Comparison of ENCODE assay signal across 9 mouse cellular contexts in genomic region chr10:120857531-120858001, GRCm38 (mm10). TPM values are rescaled to one million over a fixed set of nuclear protein-coding genes. Genes with fewer than 3 reads are reported as not detected.
DNase-seq lines count a peak whose midpoint lies in the region; ATAC-seq and TF ChIP-seq lines count a peak whose summit lies in the region.
"Had no signal": no experiment of that assay in that cellular context is flagged by ENCODE, and none has a peak within 500 bp of the region (broad histone marks: within the 10 kb centered on the region; RNA-seq: fewer than 3 reads in every experiment).

No protein-coding gene starts in this region.

- H3K9me3 ChIP-seq in heart, embryonic 10.5 days: no peaks in the 10 kb centered on the region
- H3K9me3 ChIP-seq in kidney, postnatal 0 days (replicated peaks; ENCODE audit: low read length): no peaks in the 10 kb centered on the region
- H3K9me3 ChIP-seq in stomach, embryonic 15.5 days: no peaks in the 10 kb centered on the region

- peak overlapping the region; percentile 82 for H3K27ac ChIP-seq in heart, embryonic 10.5 days
- H3K27ac ChIP-seq in kidney, postnatal 0 days: no peak overlapping the region
- H3K27ac ChIP-seq in stomach, embryonic 15.5 days: no peak overlapping the region

- ATAC-seq in kidney, postnatal 0 days (replicated peaks; ENCODE audit: low FRiP score, low read depth): peak; percentile 76
- peak; percentile 72 for ATAC-seq in stomach, embryonic 15.5 days (ENCODE audit: insufficient read depth, low FRiP score, low read depth)

- H3K27me3 ChIP-seq in heart, embryonic 10.5 days (ENCODE audit: insufficient read depth, poor library complexity, severe bottlenecking): no peaks in the 10 kb centered on the region
- H3K27me3 ChIP-seq in kidney, postnatal 0 days (ENCODE audit: insufficient read depth, low read length): no peaks in the 10 kb centered on the region
- H3K27me3 ChIP-seq in stomach, embryonic 15.5 days (replicated peaks): no peaks in the 10 kb centered on the region

- peak overlapping the region; percentile 38; the same call in 1 of the 2 replicates for H3K4me3 ChIP-seq in heart, embryonic 10.5 days
- H3K4me3 ChIP-seq in kidney, postnatal 0 days (replicated peaks; ENCODE audit: low read depth, low read length): 0 out of 2 replicates have a peak overlapping the region, but pooled peaks have one; percentile 1
- no peak overlapping the region for H3K4me3 ChIP-seq in stomach, embryonic 15.5 days (replicated peaks)
- H3K4me3 ChIP-seq: myocyte had no signal

- peak overlapping the region; percentile 39 for H3K4me2 ChIP-seq in kidney, postnatal 0 days (ENCODE audit: low read length)
- peak overlapping the region; percentile 24; the same call in 1 of the 2 replicates for H3K4me2 ChIP-seq in stomach, embryonic 15.5 days

- DNase-seq in gastrocnemius, postnatal 10 days: peak; percentile 31
- DNase-seq in gastrocnemius, postnatal 36 days: no peak
- DNase-seq in adrenal gland, postnatal 36 days: peak; percentile 47 to 60
- DNase-seq in heart, embryonic 10.5 days (ENCODE audit: low spot score): no peak
- DNase-seq in kidney, postnatal 0 days (ENCODE audit: low spot score): peak; percentile 87
- peak; percentile 64 for DNase-seq in lung, postnatal 36 days
- no peak for DNase-seq in layer of hippocampus, adult 18-20 months (ENCODE audit: low spot score in 2 of 2)

- peak; percentile 73 for TF ChIP-seq CTCF in kidney, postnatal 0 days (IDR thresholded peaks at IDR 0.05; ENCODE audit: low read depth)

- no peak overlapping the region for H3K9ac ChIP-seq in kidney, postnatal 0 days (ENCODE audit: low read depth, low read length)
- no peak overlapping the region for H3K9ac ChIP-seq in stomach, embryonic 15.5 days

- intact Hi-C loops in gastrocnemius, postnatal 36 days (cut with DNase I): no loop called here

- H3K36me3 ChIP-seq in heart, embryonic 10.5 days: peaks cover 10% of the 10 kb centered on the region
- no peaks in the 10 kb centered on the region for H3K36me3 ChIP-seq in kidney, postnatal 0 days (ENCODE audit: insufficient read depth, low read length)
- H3K36me3 ChIP-seq in stomach, embryonic 15.5 days: no peaks in the 10 kb centered on the region

- H3K4me1 ChIP-seq in heart, embryonic 10.5 days: peaks cover 32% of the 10 kb centered on the region
- no peaks in the 10 kb centered on the region for H3K4me1 ChIP-seq in kidney, postnatal 0 days (replicated peaks; ENCODE audit: insufficient read depth, low read length)
- no peaks in the 10 kb centered on the region; the same call in 1 of the 2 replicates for H3K4me1 ChIP-seq in stomach, embryonic 15.5 days

- 43% methylated on average over 13 of the region's 13 CpGs for WGBS in heart, embryonic 10.5 days
- WGBS in kidney, postnatal 0 days: 39% methylated on average over 13 of the region's 13 CpGs
- WGBS in stomach, embryonic 15.5 days: 40% methylated on average over 13 of the region's 13 CpGs

RNA-seq across cellular contexts. Expression of gene Msrb3, which starts 41.3 kb away (rescaled TPM):
- total RNA-seq in gastrocnemius, postnatal 10 days (2021): 10 to 100 TPM; 89.9 to 94.0 TPM
- total RNA-seq in gastrocnemius, postnatal 36 days (2021): 100 to 1,000 TPM; 109 to 115 TPM
- 10 to 100 TPM; 47.1 to 68.1 TPM for total RNA-seq in adrenal gland, postnatal 36 days (2021)
- polyA plus RNA-seq in heart, embryonic 10.5 days (2016; fragmentation: Nextera tagmentation; extraction: Ambion mirVana): 15.4 and 20.6 TPM in 2 replicates
- polyA plus RNA-seq in kidney, postnatal 0 days (2015; fragmentation: Nextera tagmentation; extraction: Ambion mirVana): 9.9 and 13.2 TPM in 2 replicates
- polyA plus RNA-seq in stomach, embryonic 15.5 days (2015; fragmentation: Nextera tagmentation; extraction: Ambion mirVana): 18.2 and 20.3 TPM in 2 replicates
- 1 to 10 TPM; 4.1 to 4.2 TPM for total RNA-seq in layer of hippocampus, adult 18-20 months (2021)

Comparison
In these comparisons a context has a peak if more than half of its experiments do, and no peak if none do; other contexts are left out.
1. DNase-seq: peak in gastrocnemius, postnatal 10 days (single experiment), adrenal gland, postnatal 36 days (2 of 2), kidney, postnatal 0 days (single experiment) and lung, postnatal 36 days (single experiment); none in gastrocnemius, postnatal 36 days (0 of 2), heart, embryonic 10.5 days (single experiment) and layer of hippocampus, adult 18-20 months (0 of 2).
2. RNA of gene Msrb3, which starts 41.3 kb away (total RNA-seq): 109 to 115 TPM in gastrocnemius, postnatal 36 days, 89.9 to 94.0 TPM in gastrocnemius, postnatal 10 days and 47.1 to 68.1 TPM in adrenal gland, postnatal 36 days; 4.1 to 4.2 TPM in layer of hippocampus, adult 18-20 months; every median in the first group is over 4 times any median in the second.